Mouse (Mus musculus) c-Kit-negative CD71-positive TER-119-positive erythroid progenitor cells, embryonic 14.5 days (primary cell): ENCODE measurements around the gene Trmt11.
"Not testable (repeated sequence)": the region's sequence is repeated elsewhere in the genome, so short reads cannot be mapped to it uniquely, and the experiment has no call there.

Source experiments
- DNase-seq: peaks from one replicate; pipeline ENCODE4 v3.0.0-alpha.2; 2013; ENCODE audit warnings: low read depth, low spot score

Trmt11 gene

GRCm38 (mm10) chr10:30600542-30600966 is at the start of gene Trmt11:
Gene Trmt11, minus strand, starts transcription at chr10:30600749.
- peak; percentile 78 for DNase-seq

- no peak for DNase-seq
These were observed 47.1 kb upstream of the Trmt11 start for GRCm38 (mm10) chr10:30647681-30648080.

- DNase-seq = no peak
These were observed 37.7 kb upstream of the Trmt11 start for GRCm38 (mm10) chr10:30638216-30638615.

GRCm38 (mm10) chr10:30636474-30637154 is 36.1 kb upstream of the Trmt11 start:
- not testable (repeated sequence) for DNase-seq

GRCm38 (mm10) chr10:30632718-30633117 is 32.2 kb upstream of the Trmt11 start:
- no peak for DNase-seq

- no peak for DNase-seq
These were observed 29.4 kb upstream of the Trmt11 start for GRCm38 (mm10) chr10:30629977-30630376.

- no peak for DNase-seq
These were observed 29.0 kb upstream of the Trmt11 start, which contains the start of gene Hint3 for GRCm38 (mm10) chr10:30629513-30629912. Gene Hint3, minus strand, starts transcription at chr10:30629632.

GRCm38 (mm10) chr10:30628444-30628843 is 27.9 kb upstream of the Trmt11 start:
- DNase-seq = not testable (repeated sequence)

GRCm38 (mm10) chr10:30627548-30627947 is 27.0 kb upstream of the Trmt11 start:
- no peak for DNase-seq

GRCm38 (mm10) chr10:30624161-30625019 is 23.8 kb upstream of the Trmt11 start:
- no peak for DNase-seq

- DNase-seq = no peak
These were observed 22.4 kb upstream of the Trmt11 start for GRCm38 (mm10) chr10:30622928-30623327.

- no peak for DNase-seq
These were observed 18.3 kb upstream of the Trmt11 start for GRCm38 (mm10) chr10:30618918-30619210.

GRCm38 (mm10) chr10:30618091-30618917 is 17.8 kb upstream of the Trmt11 start:
- peak; percentile 95 for DNase-seq

- DNase-seq = no peak
These were observed 12.5 kb upstream of the Trmt11 start for GRCm38 (mm10) chr10:30613039-30613438.

- DNase-seq = no peak
These were observed 9.1 kb upstream of the Trmt11 start for GRCm38 (mm10) chr10:30609614-30610013.

GRCm38 (mm10) chr10:30608109-30608508 is 7.6 kb upstream of the Trmt11 start:
- no peak for DNase-seq

- peak; percentile 35 for DNase-seq
These were observed 435 bp downstream of the Trmt11 start for GRCm38 (mm10) chr10:30600094-30600534.

- no peak for DNase-seq
These were observed 13.5 kb downstream of the Trmt11 start for GRCm38 (mm10) chr10:30587037-30587436.

- no peak for DNase-seq
These were observed 14.9 kb downstream of the Trmt11 start for GRCm38 (mm10) chr10:30585691-30586090.

GRCm38 (mm10) chr10:30577670-30578280 is 22.8 kb downstream of the Trmt11 start:
- no peak for DNase-seq

- DNase-seq = no peak
These were observed 34.2 kb downstream of the Trmt11 start for GRCm38 (mm10) chr10:30566364-30566763.
